ENCODE assay signal across 36 mouse cellular contexts in genomic region chr4:138734863-138735262, GRCm38 (mm10). TPM values are rescaled to one million over a fixed set of nuclear protein-coding genes. Genes with fewer than 3 reads are reported as not detected.
"Had no signal": no experiment of that assay in that cellular context is flagged by ENCODE, and none has a peak within 500 bp of the region (broad histone marks: within the 10 kb centered on the region; RNA-seq: fewer than 3 reads in every experiment).

No protein-coding gene starts in this region.

- H3K36me3 ChIP-seq: embryonic facial prominence, embryonic 10.5 days; embryonic facial prominence, embryonic 12.5 days; embryonic facial prominence, embryonic 13.5 days; embryonic facial prominence, embryonic 15.5 days; forebrain, embryonic 10.5 days; forebrain, embryonic 12.5 days; forebrain, embryonic 15.5 days had no signal

- DNase-seq: cerebellum, adult 8-10 months; cerebellum, adult 9-10 months; cerebellum, adult 9-11 months; cerebellum, postnatal 10 days; cerebellum, postnatal 14 days; cerebellum, postnatal 25 days; cerebellum, postnatal 36 days; embryo, embryonic 11 days; forebrain, postnatal 0 days; gastrocnemius, adult 2 months; gastrocnemius, postnatal 10 days; gastrocnemius, postnatal 14 days; gastrocnemius, postnatal 25 days; gastrocnemius, postnatal 36 days; heart, adult 11 months; heart, adult 18-20 months; heart, adult 2 months had no signal

- ATAC-seq: forebrain, embryonic 13.5 days; forebrain, embryonic 14.5 days; forebrain, embryonic 15.5 days; forebrain, embryonic 16.5 days; forebrain, postnatal 0 days had no signal

- H3K9me3 ChIP-seq: embryonic facial prominence, embryonic 10.5 days; embryonic facial prominence, embryonic 12.5 days; embryonic facial prominence, embryonic 15.5 days; forebrain, embryonic 10.5 days; forebrain, embryonic 12.5 days; forebrain, embryonic 13.5 days; forebrain, embryonic 15.5 days had no signal

- H3K4me3 ChIP-seq: embryonic facial prominence, embryonic 10.5 days; embryonic facial prominence, embryonic 12.5 days; embryonic facial prominence, embryonic 13.5 days; embryonic facial prominence, embryonic 15.5 days; erythroblast, embryonic 14.5 days; forebrain, embryonic 10.5 days; forebrain, embryonic 12.5 days; forebrain, embryonic 13.5 days; forebrain, embryonic 15.5 days; gastrocnemius, adult 2 months; heart, adult 2 months had no signal

- H3K4me2 ChIP-seq: embryonic facial prominence, embryonic 12.5 days; embryonic facial prominence, embryonic 13.5 days; embryonic facial prominence, embryonic 15.5 days; forebrain, embryonic 12.5 days; forebrain, embryonic 13.5 days; forebrain, embryonic 15.5 days had no signal

- H3K27me3 ChIP-seq: embryonic facial prominence, embryonic 12.5 days; embryonic facial prominence, embryonic 13.5 days; embryonic facial prominence, embryonic 15.5 days; forebrain, embryonic 13.5 days; forebrain, embryonic 15.5 days had no signal

- H3K27ac ChIP-seq: embryonic facial prominence, embryonic 10.5 days; embryonic facial prominence, embryonic 12.5 days; embryonic facial prominence, embryonic 13.5 days; embryonic facial prominence, embryonic 15.5 days; forebrain, embryonic 10.5 days; forebrain, embryonic 12.5 days; forebrain, embryonic 13.5 days; forebrain, embryonic 15.5 days; gastrocnemius, adult 2 months; heart, adult 2 months had no signal

- H3K9ac ChIP-seq: embryonic facial prominence, embryonic 12.5 days; embryonic facial prominence, embryonic 13.5 days; embryonic facial prominence, embryonic 15.5 days; forebrain, embryonic 12.5 days; forebrain, embryonic 13.5 days; forebrain, embryonic 15.5 days; forebrain, postnatal 0 days had no signal

RNA-seq across cellular contexts. Expression of gene Ubxn10, which starts 2.1 kb away (rescaled TPM):
- total RNA-seq: common myeloid progenitor, adult 5-6 weeks; granulocyte monocyte progenitor cell, adult 5-6 weeks had no signal
- polyA plus RNA-seq: erythroblast, embryonic 14.5 days had no signal

RNA-seq across cellular contexts. Expression of gene Pla2g2c, which starts 10.3 kb away (rescaled TPM):
- total RNA-seq: common myeloid progenitor, adult 5-6 weeks; gastrocnemius, adult 18-20 months; gastrocnemius, adult 2 months; gastrocnemius, adult 8-10 months; gastrocnemius, postnatal 14 days; gastrocnemius, postnatal 25 days; gastrocnemius, postnatal 36 days; granulocyte monocyte progenitor cell, adult 5-6 weeks had no signal
- polyA plus RNA-seq: erythroblast, embryonic 14.5 days; forebrain, embryonic 16.5 days had no signal

RNA-seq across cellular contexts. Expression of gene Pla2g2f, which starts 22.6 kb away (rescaled TPM):
- total RNA-seq: common myeloid progenitor, adult 5-6 weeks; forebrain, postnatal 0 days; gastrocnemius, adult 2 months; gastrocnemius, postnatal 10 days; gastrocnemius, postnatal 14 days; gastrocnemius, postnatal 25 days; gastrocnemius, postnatal 36 days; gastrocnemius, postnatal 4 days; granulocyte monocyte progenitor cell, adult 5-6 weeks had no signal
- polyA plus RNA-seq: embryonic facial prominence, embryonic 10.5 days; embryonic facial prominence, embryonic 11.5 days; embryonic facial prominence, embryonic 12.5 days; erythroblast, embryonic 14.5 days; forebrain, embryonic 10.5 days; forebrain, embryonic 12.5 days; forebrain, embryonic 13.5 days; forebrain, embryonic 14.5 days; forebrain, embryonic 15.5 days; forebrain, embryonic 16.5 days; forebrain, postnatal 0 days; gonadal fat pad, adult 2 months had no signal

RNA-seq across cellular contexts. Expression of gene Pla2g2d, which starts 40.7 kb away (rescaled TPM):
- total RNA-seq: common myeloid progenitor, adult 5-6 weeks; gastrocnemius, postnatal 10 days; gastrocnemius, postnatal 14 days; gastrocnemius, postnatal 4 days; granulocyte monocyte progenitor cell, adult 5-6 weeks had no signal
- polyA plus RNA-seq: erythroblast, embryonic 14.5 days; forebrain, embryonic 11.5 days; forebrain, embryonic 12.5 days; forebrain, embryonic 15.5 days had no signal
